Mouse (Mus musculus) spleen, postnatal 14 days (tissue): Measurements from ENCODE around the gene Naa38.

Experiments
- DNase-seq, 2 experiments: peaks; one replicate each; pipeline ENCODE4 v3.0.0; 2021 to 2022; ENCODE audit warnings: low spot score in 2 of 2

Gene Naa38

DNA sequence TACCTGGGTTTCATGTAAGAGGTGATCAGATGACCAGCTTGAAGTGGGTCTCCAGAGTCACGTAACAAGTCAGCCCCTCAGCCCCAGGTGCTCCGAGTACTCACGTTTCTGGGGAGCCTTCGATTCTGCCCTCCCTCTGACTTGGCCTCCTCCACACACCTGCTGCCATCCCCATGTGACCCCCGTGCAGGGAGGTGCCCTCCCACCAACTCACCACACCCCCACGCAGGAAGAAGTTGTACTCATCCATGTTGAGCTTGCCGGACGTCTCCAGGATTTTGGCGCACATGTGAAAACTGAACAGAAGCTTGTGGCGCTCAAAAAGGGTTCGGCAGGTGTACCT lies 37.3 kb downstream of the Naa38 start:
- no peak for DNase-seq

GRCm38 (mm10) chr11:69433189-69433588 lies 37.9 kb downstream of the Naa38 start:
- DNase-seq: no peak

DNA sequence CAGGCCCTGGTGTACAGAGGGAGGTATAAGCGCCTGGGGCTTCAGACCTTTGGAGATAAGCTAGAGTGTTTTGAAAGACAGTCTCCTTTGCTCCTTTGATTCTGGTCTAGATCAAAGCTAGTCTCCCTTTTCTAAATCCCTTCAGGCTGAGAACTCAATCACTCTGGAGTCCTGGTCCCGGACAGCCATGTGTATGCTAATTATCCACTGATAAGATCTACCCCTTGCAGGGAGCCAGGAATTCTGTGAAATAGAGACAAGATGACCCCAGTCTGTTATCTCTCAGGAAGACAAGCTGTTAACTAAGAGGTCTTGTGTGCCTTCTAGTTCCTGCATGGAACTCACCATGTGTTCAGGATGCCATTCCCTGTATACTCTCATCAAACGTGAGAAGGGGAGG lies 42.0 kb downstream of the Naa38 start:
- DNase-seq: no peak

- no peak for DNase-seq
These were observed 48.0 kb downstream of the Naa38 start for GRCm38 (mm10) chr11:69443328-69443727.
